Mouse (Mus musculus) lung, postnatal 10 days (tissue): ENCODE measurements at regions not wholly inside any gene's neighbourhood (a gene's known extent, or its start where the extent isn't known, plus 50 kb on each side); places are given as distances from the start of the nearest gene placed in this dataset.
"Not testable (repeated sequence)": the region's sequence is repeated elsewhere in the genome, so short reads cannot be mapped to it uniquely, and the experiment has no call there.

Source experiments
- DNase-seq: peaks from one replicate; pipeline ENCODE4 v3.0.0; 2021

DNA sequence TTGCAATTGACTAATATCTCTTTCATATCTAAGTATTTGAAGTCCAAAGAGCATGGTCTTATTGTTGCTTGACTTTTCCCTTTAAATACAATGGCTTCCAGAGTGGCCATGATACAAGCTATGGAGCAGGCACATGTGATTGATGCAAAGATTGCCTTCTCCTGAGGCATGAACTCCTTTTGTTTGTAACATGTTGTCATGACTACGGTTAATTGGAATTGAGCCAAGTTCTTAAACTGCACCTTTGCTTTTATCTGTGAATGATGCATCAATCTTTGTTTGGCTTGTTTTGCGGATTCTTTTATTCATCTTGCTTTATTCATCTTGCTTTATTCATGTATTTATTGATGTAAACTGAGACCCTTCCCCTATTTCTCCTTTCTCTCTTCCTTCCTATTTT is 711.8 kb downstream of the Trib2 start:
- no peak for DNase-seq

DNA sequence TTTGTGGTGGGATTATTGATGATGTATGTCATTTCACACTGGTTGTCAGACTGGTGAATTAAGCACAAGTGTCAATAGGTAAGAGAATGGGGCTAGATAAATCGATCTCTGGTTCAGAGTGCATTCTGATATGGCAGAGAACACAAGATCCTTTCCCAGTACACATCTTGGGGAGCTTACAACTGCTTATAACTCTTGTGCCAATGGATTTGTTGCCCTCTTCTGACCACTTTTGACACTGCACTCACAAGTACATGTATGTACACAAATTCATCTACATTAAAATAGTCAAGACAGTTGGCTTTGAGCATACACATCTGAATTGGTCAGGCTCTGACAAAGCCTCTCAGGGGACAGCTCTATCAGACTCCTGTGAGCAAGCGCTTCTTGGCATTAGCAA is 738.1 kb downstream of the Trib2 start:
- no peak for DNase-seq

DNA sequence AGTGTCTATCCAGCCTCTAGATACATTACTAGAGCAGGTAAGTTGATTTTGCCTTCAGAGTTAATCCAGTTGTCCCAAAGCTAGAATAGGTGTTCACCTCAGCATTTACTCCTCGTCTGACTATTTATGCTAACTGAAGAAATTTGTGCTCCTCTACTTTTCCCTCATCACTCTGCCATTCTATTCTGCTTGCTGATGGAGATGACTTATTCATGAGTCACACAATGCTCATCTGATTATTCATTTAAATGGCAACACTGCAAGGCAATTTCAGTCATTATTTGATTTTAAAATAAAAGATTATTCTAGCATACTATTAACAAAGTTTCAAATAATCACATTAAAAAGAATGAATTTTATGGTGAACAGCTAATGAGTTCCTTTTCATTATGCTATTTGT is 752.4 kb downstream of the Trib2 start:
- no peak for DNase-seq

DNA sequence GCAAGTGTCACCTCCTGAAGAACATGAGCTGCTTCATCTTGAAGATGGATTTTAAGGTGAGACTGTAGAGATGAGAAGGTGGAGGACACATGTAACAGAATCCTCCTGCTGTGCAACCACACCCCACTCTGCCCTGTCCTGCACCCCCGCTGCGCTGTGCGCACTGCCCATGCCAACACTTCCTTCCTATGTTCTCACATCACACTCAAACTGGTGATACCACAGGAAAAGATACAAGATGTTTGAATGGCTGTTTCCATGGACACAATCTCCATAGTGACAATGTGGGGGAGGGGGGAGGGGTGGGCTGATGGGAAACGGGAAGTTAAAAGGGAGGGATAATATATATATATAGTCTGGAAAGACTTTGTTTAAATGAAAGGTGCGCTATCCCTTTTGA is 765.3 kb downstream of the Trib2 start:
- DNase-seq: no peak

DNA sequence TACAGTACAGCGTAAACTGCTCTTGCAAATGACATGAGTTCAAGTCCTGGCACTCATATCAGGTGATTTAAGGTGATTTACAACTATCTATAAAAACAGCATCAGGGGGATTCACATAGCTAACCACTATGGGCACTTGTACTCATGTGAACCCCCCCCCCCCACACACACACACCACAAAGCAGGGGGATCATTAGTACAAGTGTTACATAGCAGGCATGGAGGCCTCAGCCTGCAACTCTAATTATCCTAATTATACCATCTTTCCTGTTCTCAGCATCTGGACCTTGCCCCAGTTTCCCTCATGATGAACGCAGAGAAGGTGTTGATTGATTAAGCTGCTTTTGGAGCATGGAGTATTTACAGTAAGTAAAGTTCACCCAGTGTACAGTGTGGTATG is 773.5 kb downstream of the Trib2 start:
- DNase-seq: no peak

DNA sequence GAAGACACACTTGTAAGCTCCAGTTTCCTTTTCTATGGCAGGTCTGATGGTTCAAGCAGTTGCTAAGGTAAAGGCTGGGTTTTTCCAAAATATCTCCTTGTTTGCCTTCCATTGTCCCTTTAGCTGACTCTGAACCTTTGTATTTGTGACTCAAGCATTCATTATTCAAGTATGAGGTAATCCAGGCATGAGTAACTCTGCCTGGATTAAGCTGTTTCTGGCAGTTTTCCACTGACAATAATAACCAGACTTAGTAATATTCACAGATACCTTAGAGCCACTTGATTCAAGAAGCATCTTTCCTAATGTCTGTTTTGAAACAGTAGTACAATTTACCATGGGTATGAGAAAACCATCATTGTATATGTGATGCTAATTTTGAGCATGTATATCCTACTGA is 805.6 kb downstream of the Trib2 start:
- no peak for DNase-seq

DNA sequence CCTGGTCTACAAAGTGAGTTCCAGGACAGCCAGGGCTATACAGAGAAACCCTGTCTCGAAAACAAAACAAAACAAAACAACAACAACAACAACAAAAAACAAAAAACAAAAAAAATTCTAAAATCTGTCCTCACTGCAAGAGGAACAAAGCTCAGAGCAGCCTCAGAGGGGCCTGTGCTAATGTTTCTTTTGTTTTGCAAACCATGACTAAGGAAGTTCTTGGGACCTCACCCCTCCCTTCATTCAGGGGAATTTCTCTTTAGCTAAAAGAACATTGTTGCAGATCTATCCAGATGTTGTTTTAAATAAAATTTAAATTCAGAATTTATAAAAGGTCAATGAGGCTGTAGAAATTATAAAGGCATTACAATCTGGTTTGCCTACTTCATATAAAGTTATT is 814.3 kb downstream of the Trib2 start:
- not testable (repeated sequence) for DNase-seq
